Mouse (Mus musculus): Measurements from ENCODE around the gene Smc6. TPM values are rescaled to one million over a fixed set of nuclear protein-coding genes. Genes with fewer than 3 reads are reported as not detected.

Smc6 gene
- polyA plus RNA-seq, 1 experiment from 2014 or later = 96.9 TPM

GRCm38 (mm10) chr12:11349870-11350269 is 84.2 kb downstream of the Smc6 start:
- no peak overlapping the region for H3K4me2 ChIP-seq (ENCODE audit: low read depth, low read length)
- H3K9me3 ChIP-seq (ENCODE audit: control insufficient read depth, low read length) = no peaks in the 10 kb centered on the region
- H3K4me1 ChIP-seq (ENCODE audit: control insufficient read depth, insufficient read depth, low read length) = no peaks in the 10 kb centered on the region
- H3K27ac ChIP-seq (ENCODE audit: low read depth, low read length) = no peak overlapping the region
- no peaks in the 10 kb centered on the region for H3K27me3 ChIP-seq (ENCODE audit: control insufficient read depth, insufficient read depth, low read length)
- 45% methylated on average over 5 of the region's 5 CpGs for WGBS
- H3K4me3 ChIP-seq (ENCODE audit: low read depth, low read length) = no peak overlapping the region
- H3K9ac ChIP-seq (replicated peaks; ENCODE audit: low read depth, low read length) = no peak overlapping the region
- H3K36me3 ChIP-seq (ENCODE audit: control insufficient read depth, insufficient read depth, low read length) = no peaks in the 10 kb centered on the region
- ATAC-seq (ENCODE audit: low read depth) = no peak

GRCm38 (mm10) chr12:11350895-11351294 is 85.2 kb downstream of the Smc6 start:
- Histone ChIP-seq H3K4me2 (ENCODE audit: low read depth, low read length) (no peak overlapping the region), H3K4me3 (ENCODE audit: low read depth, low read length) (no peak overlapping the region), H3K9me3 (ENCODE audit: control insufficient read depth, low read length) (no peaks in the 10 kb centered on the region), H3K27me3 (ENCODE audit: control insufficient read depth, insufficient read depth, low read length) (no peaks in the 10 kb centered on the region), H3K4me1 (ENCODE audit: control insufficient read depth, insufficient read depth, low read length) (no peaks in the 10 kb centered on the region), H3K27ac (ENCODE audit: low read depth, low read length) (no peak overlapping the region), H3K9ac (replicated peaks; ENCODE audit: low read depth, low read length) (no peak overlapping the region), H3K36me3 (ENCODE audit: control insufficient read depth, insufficient read depth, low read length) (no peaks in the 10 kb centered on the region)
- peak; percentile 79; the same call in 1 of the 2 replicates for ATAC-seq (ENCODE audit: low read depth)
- WGBS = 40% methylated on average over 5 of the region's 5 CpGs

GRCm38 (mm10) chr12:11362435-11362834 is 96.7 kb downstream of the Smc6 start:
- Histone ChIP-seq H3K36me3 (ENCODE audit: control insufficient read depth, insufficient read depth, low read length) (no peaks in the 10 kb centered on the region), H3K9me3 (ENCODE audit: control insufficient read depth, low read length) (no peaks in the 10 kb centered on the region), H3K4me2 (ENCODE audit: low read depth, low read length) (no peak overlapping the region), H3K4me1 (ENCODE audit: control insufficient read depth, insufficient read depth, low read length) (no peaks in the 10 kb centered on the region), H3K4me3 (ENCODE audit: low read depth, low read length) (no peak overlapping the region), H3K27me3 (ENCODE audit: control insufficient read depth, insufficient read depth, low read length) (no peaks in the 10 kb centered on the region), H3K27ac (ENCODE audit: low read depth, low read length) (no peak overlapping the region), H3K9ac (replicated peaks; ENCODE audit: low read depth, low read length) (no peak overlapping the region)
- ATAC-seq (ENCODE audit: low read depth) = peak; percentile 49; the same call in 1 of the 2 replicates
- 81% methylated on average over 6 of the region's 6 CpGs for WGBS

GRCm38 (mm10) chr12:11364870-11365269 is 99.2 kb downstream of the Smc6 start:
- 70% methylated on average over 6 of the region's 6 CpGs for WGBS
- no peak overlapping the region for H3K4me2 ChIP-seq (ENCODE audit: low read depth, low read length)
- no peaks in the 10 kb centered on the region for H3K4me1 ChIP-seq (ENCODE audit: control insufficient read depth, insufficient read depth, low read length)
- no peak overlapping the region for H3K9ac ChIP-seq (replicated peaks; ENCODE audit: low read depth, low read length)
- no peaks in the 10 kb centered on the region for H3K27me3 ChIP-seq (ENCODE audit: control insufficient read depth, insufficient read depth, low read length)
- ATAC-seq (ENCODE audit: low read depth) = no peak
- no peak overlapping the region for H3K27ac ChIP-seq (ENCODE audit: low read depth, low read length)
- H3K36me3 ChIP-seq (ENCODE audit: control insufficient read depth, insufficient read depth, low read length) = no peaks in the 10 kb centered on the region
- no peak overlapping the region for H3K4me3 ChIP-seq (ENCODE audit: low read depth, low read length)
- H3K9me3 ChIP-seq (ENCODE audit: control insufficient read depth, low read length) = no peaks in the 10 kb centered on the region

DNA sequence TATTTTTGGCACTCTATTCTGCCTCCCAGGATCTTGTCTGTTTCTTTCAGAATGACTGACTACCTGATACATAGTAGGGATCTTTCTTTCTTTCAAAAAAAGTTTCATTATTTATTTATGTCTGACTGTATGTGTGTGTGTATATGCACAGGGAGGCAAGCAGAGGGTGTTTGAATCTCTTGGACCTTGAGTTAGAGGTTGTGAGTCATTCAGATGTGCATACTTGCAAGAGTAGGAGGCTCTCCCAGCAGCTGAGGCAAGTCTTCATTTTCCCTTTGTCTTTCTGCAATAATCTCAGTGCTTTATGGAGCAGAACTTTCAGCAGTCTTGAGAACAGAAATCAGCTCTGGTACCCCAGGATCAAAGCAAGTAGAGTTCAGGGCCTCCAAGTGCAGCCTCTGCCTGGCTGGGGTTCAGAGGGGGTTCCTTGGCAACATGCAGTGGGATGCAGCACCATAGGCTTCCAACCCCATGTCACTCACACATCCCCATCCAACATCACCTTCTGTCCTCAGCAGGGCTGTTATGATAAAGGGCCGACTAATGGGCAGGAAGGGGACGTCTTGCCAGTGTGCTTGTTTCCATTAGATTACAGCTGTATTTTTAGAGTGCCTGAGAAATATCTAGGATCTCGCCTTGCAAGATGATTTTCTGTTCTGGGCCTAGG is 101.5 kb downstream of the Smc6 start:
- no peaks in the 10 kb centered on the region for H3K36me3 ChIP-seq (ENCODE audit: control insufficient read depth, insufficient read depth, low read length)
- H3K4me2 ChIP-seq (ENCODE audit: low read depth, low read length) = no peak overlapping the region
- H3K9ac ChIP-seq (replicated peaks; ENCODE audit: low read depth, low read length) = no peak overlapping the region
- no peak overlapping the region for H3K4me3 ChIP-seq (ENCODE audit: low read depth, low read length)
- no peaks in the 10 kb centered on the region for H3K4me1 ChIP-seq (ENCODE audit: control insufficient read depth, insufficient read depth, low read length)
- 70% methylated on average over 3 of the region's 3 CpGs for WGBS
- ATAC-seq (ENCODE audit: low read depth) = no peak
- H3K9me3 ChIP-seq (ENCODE audit: control insufficient read depth, low read length) = no peaks in the 10 kb centered on the region
- H3K27me3 ChIP-seq (ENCODE audit: control insufficient read depth, insufficient read depth, low read length) = no peaks in the 10 kb centered on the region
- H3K27ac ChIP-seq (ENCODE audit: low read depth, low read length) = no peak overlapping the region

Small RNA genes lying within 50 kb of the gene (microRNA-seq; reads per million reads assigned to microRNA genes)
- not detected for gene Mir7675

Other genes starting within 250 kb of the Smc6 start
- 1.4 and 2.4 TPM in 2 replicates for gene Kcns3, start 114.8 kb upstream of the Smc6 start, polyA plus RNA-seq (2014; fragmentation: Nextera tagmentation; extraction: Ambion mirVana)
- gene Msgn1, start 56.9 kb upstream of the Smc6 start, polyA plus RNA-seq (2014; fragmentation: Nextera tagmentation; extraction: Ambion mirVana) = not detected in 2 replicates
- 1.1 and 1.6 TPM in 2 replicates for gene Gen1, start 85 bp upstream of the Smc6 start, polyA plus RNA-seq (2014; fragmentation: Nextera tagmentation; extraction: Ambion mirVana)
- 109 and 197 TPM in 2 replicates for gene Vsnl1, start 170.7 kb downstream of the Smc6 start, polyA plus RNA-seq (2014; fragmentation: Nextera tagmentation; extraction: Ambion mirVana)
- gene Rad51ap2, start 190.2 kb downstream of the Smc6 start, polyA plus RNA-seq (2014; fragmentation: Nextera tagmentation; extraction: Ambion mirVana) = 0.48 and 0.67 TPM in 2 replicates

Data from neural tube, embryonic 14.5 days (tissue).